Mouse (Mus musculus) intestine, embryonic 16.5 days (tissue): ENCODE measurements around the gene Pram1. TPM values are rescaled to one million over a fixed set of nuclear protein-coding genes. Genes with fewer than 3 reads are reported as not detected.

Experiments used
- ATAC-seq: fragments of 200-750 bp; cut with Nextera tagmentation; 2 replicates; pipeline ENCODE4 v1.8.0; 2017; ENCODE audit warnings: moderate TSS enrichment, moderate library complexity
- H3K27ac ChIP-seq: fragments of 300-500 bp; sonication (generic); 2 replicates; pipeline ENCODE4 v1.5.1; 2014; ENCODE audit warnings: mild to moderate bottlenecking, low read length
- H3K27me3 ChIP-seq: fragments of 300-500 bp; sonication (generic); replicated peaks from 2 replicates; pipeline ENCODE4 v1.6.1; 2014; ENCODE audit warnings: low read length, control low read depth, mixed read lengths; ENCODE audit not compliant: control insufficient read depth, insufficient read depth
- H3K36me3 ChIP-seq: fragments of 300-500 bp; sonication (generic); 2 replicates; pipeline ENCODE4 v1.6.1; 2014; ENCODE audit warnings: low read length, control low read depth; ENCODE audit not compliant: control insufficient read depth, insufficient read depth
- H3K4me1 ChIP-seq: fragments of 300-500 bp; sonication (generic); 2 replicates; pipeline ENCODE4 v1.6.1; 2014; ENCODE audit warnings: low read length, control low read depth, mixed read lengths; ENCODE audit not compliant: control insufficient read depth, insufficient read depth
- H3K4me2 ChIP-seq: fragments of 300-500 bp; sonication (generic); 2 replicates; pipeline ENCODE4 v1.6.1; 2014; ENCODE audit warnings: low read depth, low read length, control low read depth
- H3K4me3 ChIP-seq: fragments of 300-500 bp; sonication (generic); 2 replicates; pipeline ENCODE4 v1.5.1; 2014; ENCODE audit warnings: mild to moderate bottlenecking, low read length
- H3K9ac ChIP-seq: fragments of 300-500 bp; sonication (generic); 2 replicates; pipeline ENCODE4 v1.6.1; 2014; ENCODE audit warnings: low read depth, low read length
- H3K9me3 ChIP-seq: fragments of 300-500 bp; sonication (generic); 2 replicates; pipeline ENCODE4 v1.6.1; 2016; ENCODE audit warnings: low read length, control low read depth; ENCODE audit not compliant: control insufficient read depth
- WGBS: fragments of 180-500 bp; shearing (Covaris S2); extraction: QIAGEN DNeasy Blood & Tissue Kit; methylation state at CpG from one replicate; pipeline ENCODE4 v1.1.7; 2014; 5-methylcytosine and 5-hydroxymethylcytosine counted together
- polyA plus RNA-seq: library from polyadenylated mRNA; unstranded; fragments of >200 nt; fragmentation: Nextera tagmentation; extraction: Ambion mirVana; gene quantifications from 2 replicates; pipeline ENCODE4 v1.2.1, GENCODE M21; 2015

Pram1 gene
- polyA plus RNA-seq, 1 experiment from 2014 or later, result 1.1 TPM

- H3K27me3 ChIP-seq, result no peaks in the 10 kb centered on the region
- no peaks in the 10 kb centered on the region for H3K36me3 ChIP-seq
- H3K4me1 ChIP-seq, result peaks cover 22% of the 10 kb centered on the region
- H3K9ac ChIP-seq, result peak overlapping the region; percentile 100
- H3K27ac ChIP-seq, result peak overlapping the region; percentile 95
- peak overlapping the region; percentile 65 for H3K4me2 ChIP-seq
- under 1% methylated on average over 44 of the region's 44 CpGs for WGBS
- peak; percentile 80 for ATAC-seq
- no peaks in the 10 kb centered on the region for H3K9me3 ChIP-seq
- peak overlapping the region; percentile 90 for H3K4me3 ChIP-seq
Measured at GRCm38 (mm10) chr17:33684671-33685231, 46.9 kb downstream of the Pram1 start.

GRCm38 (mm10) chr17:33685249-33685653, 47.4 kb downstream of the Pram1 start:
- Histone ChIP-seq H3K9ac (peak overlapping the region; percentile 100), H3K4me1 (peaks cover 22% of the 10 kb centered on the region), H3K9me3 (no peaks in the 10 kb centered on the region), H3K4me2 (peak overlapping the region; percentile 70), H3K36me3 (no peaks in the 10 kb centered on the region), H3K4me3 (peak overlapping the region; percentile 90), H3K27me3 (no peaks in the 10 kb centered on the region), H3K27ac (peak overlapping the region; percentile 95)
- ATAC-seq, result peak; percentile 98
- WGBS, result under 1% methylated on average over 42 of the region's 42 CpGs

GRCm38 (mm10) chr17:33686760-33687159, 48.9 kb downstream of the Pram1 start, which contains the start of gene Hnrnpm:
Hnrnpm (minus strand) TSS chr17:33686860.
- 82% methylated on average over 1 of the region's 1 CpGs for WGBS
- ATAC-seq, result no peak
- no peaks in the 10 kb centered on the region for H3K27me3 ChIP-seq
- peaks cover 22% of the 10 kb centered on the region for H3K4me1 ChIP-seq
- H3K36me3 ChIP-seq, result no peaks in the 10 kb centered on the region
- peak within 1 kb of the TSS; percentile 63 for H3K27ac ChIP-seq
- H3K9me3 ChIP-seq, result no peaks in the 10 kb centered on the region
- peak within 1 kb of the TSS; percentile 70 for H3K4me2 ChIP-seq
- H3K4me3 ChIP-seq, result peak within 1 kb of the TSS; percentile 90
- peak within 1 kb of the TSS; percentile 100 for H3K9ac ChIP-seq

Other genes starting within 250 kb of the Pram1 start
- 8.3 and 9.5 TPM in 2 replicates for gene Zfp101, start 243.4 kb upstream of the Pram1 start, polyA plus RNA-seq
- not detected in 2 replicates for gene Actl9, start 205.2 kb upstream of the Pram1 start, polyA plus RNA-seq
- gene Adamts10, start 113.9 kb upstream of the Pram1 start, polyA plus RNA-seq, result 33.1 and 35.8 TPM in 2 replicates
- 3.9 and 4.3 TPM in 2 replicates for gene Myo1f, start 82.3 kb upstream of the Pram1 start, polyA plus RNA-seq
- 38.1 and 39.6 TPM in 2 replicates for gene Zfp414, start 9.0 kb upstream of the Pram1 start, polyA plus RNA-seq
- 271 and 290 TPM in 2 replicates for gene Hnrnpm, start 48.8 kb downstream of the Pram1 start, polyA plus RNA-seq
- 50.4 and 54.7 TPM in 2 replicates for gene March2, start 80.6 kb downstream of the Pram1 start, polyA plus RNA-seq
- 193 and 220 TPM in 2 replicates for gene Rab11b, start 122.5 kb downstream of the Pram1 start, polyA plus RNA-seq
- gene Angptl4, start 143.8 kb downstream of the Pram1 start, polyA plus RNA-seq, result 22.4 and 24.5 TPM in 2 replicates
- gene Kank3, start 172.5 kb downstream of the Pram1 start, polyA plus RNA-seq, result 22.7 and 23.5 TPM in 2 replicates
- gene Rps28, start 186.5 kb downstream of the Pram1 start, polyA plus RNA-seq, result 838 and 894 TPM in 2 replicates
- 533 and 550 TPM in 2 replicates for gene Ndufa7, start 186.5 kb downstream of the Pram1 start, polyA plus RNA-seq
- gene Cd320, start 205.0 kb downstream of the Pram1 start, polyA plus RNA-seq, result 47.6 and 53.8 TPM in 2 replicates
- not detected in 2 replicates for gene Gm7029, start 235.8 kb downstream of the Pram1 start, polyA plus RNA-seq